Mouse (Mus musculus): ENCODE results near the gene Myh7.

DNA sequence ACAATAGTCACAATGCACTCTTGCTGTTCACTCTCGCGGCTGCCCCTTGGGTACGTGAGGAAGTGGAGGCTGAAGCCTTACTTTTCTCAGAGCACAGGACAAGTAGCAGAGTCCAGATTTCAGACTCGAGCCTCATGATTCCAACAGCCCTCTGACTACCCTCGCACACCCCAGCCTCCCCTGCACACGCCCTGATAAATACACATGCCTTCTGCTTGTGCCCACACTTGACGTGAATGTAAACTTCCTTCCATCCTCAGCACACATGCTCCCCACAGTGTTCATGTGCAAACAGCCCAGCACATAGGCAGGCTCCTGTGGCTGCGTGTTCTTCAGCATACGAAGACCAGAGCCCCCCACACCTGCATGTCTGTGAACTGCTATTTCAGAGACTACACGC lies 790 bp downstream of the Myh7 start:
- TF ChIP-seq CTCF (IDR thresholded peaks at IDR 0.05; ENCODE audit: borderline replicate concordance, insufficient read depth, low read depth, low read length) (no peak), POLR2A (IDR thresholded peaks at IDR 0.05; ENCODE audit: borderline replicate concordance, insufficient read depth, low read length) (no peak)

Measured in cerebellum, adult 2 months (tissue).